Mouse (Mus musculus): Measurements from ENCODE around the gene Cetn2.

Gene Cetn2

DNA sequence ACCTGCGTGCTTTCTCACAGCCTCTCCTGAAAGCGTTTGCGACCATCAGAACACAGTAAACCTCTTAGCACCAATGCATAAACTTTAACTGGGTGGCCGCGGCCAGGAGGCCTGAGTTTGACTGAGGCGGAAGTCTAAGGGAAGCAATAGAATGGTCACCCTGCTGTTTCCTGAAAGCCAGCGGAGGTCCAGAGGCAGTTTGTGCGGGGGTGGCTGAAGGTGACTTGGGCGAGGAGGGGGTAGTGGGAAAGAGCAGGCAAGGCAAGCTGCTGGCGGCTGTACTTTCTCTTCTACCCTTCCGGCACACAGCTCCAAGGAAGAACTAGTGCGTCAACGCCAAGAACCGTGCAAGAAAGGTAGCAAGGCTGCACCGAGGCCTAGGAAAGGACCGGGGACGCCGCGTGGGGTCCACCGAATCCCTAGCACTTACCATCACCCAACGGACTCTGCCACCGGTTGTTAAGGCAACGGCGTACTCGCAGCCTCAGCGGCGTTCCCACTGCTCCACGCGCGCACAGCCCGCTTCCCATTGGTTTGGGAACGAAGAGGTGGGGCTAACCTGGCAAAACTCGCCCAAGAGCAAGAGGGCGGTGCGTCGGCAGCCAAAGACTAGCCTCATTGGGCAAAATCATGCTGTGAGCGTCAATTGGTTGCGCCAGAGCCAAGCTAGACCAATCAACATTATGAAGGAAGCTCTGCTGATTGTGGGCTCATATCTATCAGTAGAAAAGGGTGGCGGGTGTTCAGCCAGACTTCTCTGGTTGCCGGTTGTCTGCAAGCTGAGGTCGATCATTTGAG, at the start of gene Cetn2, which contains the start of gene Nsdhl:
Gene Cetn2 (minus strand): TSS at position 528 of the 798 bp plus-strand sequence.
Gene Nsdhl (plus strand): TSS at position 674 of the 798 bp plus-strand sequence.
- peak; percentile 51 to 80 for DNase-seq (ENCODE audit: low spot score in 2 of 2)

DNA sequence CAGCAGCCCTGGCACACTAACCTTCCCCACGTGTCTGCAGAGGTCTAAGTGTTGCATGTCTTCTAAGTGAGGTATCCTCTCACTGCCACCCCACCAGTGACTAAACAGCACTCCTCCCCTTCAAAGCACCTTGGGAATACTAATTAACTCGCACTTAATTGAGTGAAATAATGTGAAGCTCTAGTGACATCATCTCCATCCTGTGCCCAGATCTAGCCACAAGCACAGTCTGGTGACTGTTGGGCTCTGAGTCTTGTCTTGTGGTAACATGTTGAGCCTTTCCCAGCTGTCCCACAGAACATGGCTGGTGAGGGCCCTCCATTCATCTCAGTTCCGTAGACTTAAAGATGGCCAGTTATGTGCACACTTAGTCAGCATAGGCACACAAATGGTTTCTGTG, 44.5 kb upstream of the Cetn2 start:
- DNase-seq (ENCODE audit: low spot score in 2 of 2) = no peak

DNA sequence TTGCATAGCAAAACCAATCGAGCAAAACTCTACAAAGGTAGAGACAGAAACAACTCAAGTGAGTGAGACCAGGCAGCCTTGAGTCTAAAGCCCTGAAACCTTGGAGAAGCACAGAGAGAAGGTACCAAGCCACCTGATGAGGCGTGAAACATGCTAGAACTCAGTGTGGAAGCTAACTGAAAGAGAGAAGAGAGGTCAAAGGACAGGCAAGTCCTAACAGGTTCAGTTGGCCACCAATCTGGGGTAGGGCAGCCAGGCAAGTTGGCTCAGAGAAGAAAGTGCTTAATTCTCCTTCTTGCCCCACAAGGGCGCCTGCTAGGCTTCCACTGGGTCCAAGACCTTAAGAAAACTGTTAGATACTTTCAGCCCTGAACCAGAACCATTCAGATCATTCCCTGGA, 43.3 kb upstream of the Cetn2 start:
- DNase-seq (ENCODE audit: low spot score in 2 of 2) = no peak

DNA sequence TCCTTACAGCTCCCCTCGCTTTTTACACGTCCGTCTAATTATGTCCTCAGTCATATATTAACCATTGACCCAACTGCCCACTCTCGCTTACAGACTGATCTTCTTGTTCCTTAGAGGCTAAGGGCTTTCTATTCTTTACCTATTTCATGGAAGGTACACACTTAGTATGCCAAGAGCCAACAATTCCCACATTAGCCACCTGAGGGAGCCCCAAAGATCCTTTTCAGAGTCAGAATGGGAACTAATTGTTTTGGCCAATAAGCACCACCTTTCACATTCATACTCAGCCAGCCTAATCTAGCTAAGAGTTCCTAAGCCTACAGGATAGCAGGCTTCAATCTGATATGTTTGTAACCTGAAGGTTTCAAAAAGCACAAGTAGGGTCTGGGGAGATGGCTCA, 42.2 kb upstream of the Cetn2 start:
- no peak for DNase-seq (ENCODE audit: low spot score in 2 of 2)

DNA sequence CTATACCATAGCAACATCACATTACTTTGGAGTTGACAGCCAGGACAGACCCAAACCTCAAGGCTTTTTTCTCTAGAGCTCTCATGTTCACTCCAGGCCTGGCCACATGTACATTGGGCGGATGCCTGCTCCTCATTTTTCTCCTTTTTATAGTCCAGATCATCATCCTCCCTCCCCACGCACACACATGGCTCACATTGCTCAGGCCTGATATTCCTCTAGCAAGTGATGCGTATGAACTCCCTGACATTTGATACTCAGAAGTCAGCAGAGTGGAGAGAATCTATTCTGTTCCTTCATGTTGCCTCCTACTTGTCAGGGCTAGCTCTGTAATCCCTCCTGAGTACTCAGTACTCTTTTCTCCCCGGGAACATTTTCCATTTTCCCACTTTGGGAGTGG, 38.3 kb upstream of the Cetn2 start:
- DNase-seq (ENCODE audit: low spot score in 2 of 2) = no peak

DNA sequence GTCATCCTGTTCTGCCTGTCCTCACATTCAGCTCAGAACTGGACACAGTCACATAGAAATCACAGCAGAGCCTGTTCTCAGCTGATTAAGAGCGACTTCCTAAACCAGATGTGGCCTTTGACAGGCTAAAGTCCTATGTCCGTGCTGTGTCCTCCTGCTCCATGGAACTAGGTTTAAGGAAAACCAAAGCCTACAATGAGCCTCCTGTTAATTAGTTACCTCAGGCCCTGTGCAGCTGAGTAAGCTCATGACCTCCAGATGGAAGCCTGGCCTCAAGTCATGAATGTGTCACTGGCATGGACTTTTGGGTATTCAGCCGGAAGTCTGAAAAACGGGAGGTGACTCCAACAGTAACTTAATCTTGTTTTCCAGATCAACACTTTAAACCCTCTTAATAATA, 35.3 kb upstream of the Cetn2 start:
- no peak for DNase-seq (ENCODE audit: low spot score in 2 of 2)

DNA sequence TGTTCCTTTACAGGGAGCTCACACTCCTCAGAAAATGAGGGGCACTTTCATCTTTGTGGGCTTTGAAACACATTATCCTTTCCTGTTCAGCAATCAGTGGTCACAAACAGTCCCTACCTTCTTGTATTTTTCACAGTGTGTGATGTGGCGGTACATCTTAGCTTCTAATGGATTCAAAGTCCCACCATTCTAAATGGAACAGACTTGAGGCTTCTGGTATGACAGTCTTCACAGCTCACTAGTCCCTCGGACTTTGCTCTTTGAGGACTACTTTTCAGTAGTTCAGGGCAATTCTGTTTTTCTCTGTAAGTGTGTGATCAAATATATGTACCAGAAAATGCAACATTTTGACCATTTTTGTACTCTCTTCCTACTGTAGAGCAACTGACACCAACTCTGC, 3.2 kb upstream of the Cetn2 start:
- DNase-seq (ENCODE audit: low spot score in 2 of 2) = no peak

DNA sequence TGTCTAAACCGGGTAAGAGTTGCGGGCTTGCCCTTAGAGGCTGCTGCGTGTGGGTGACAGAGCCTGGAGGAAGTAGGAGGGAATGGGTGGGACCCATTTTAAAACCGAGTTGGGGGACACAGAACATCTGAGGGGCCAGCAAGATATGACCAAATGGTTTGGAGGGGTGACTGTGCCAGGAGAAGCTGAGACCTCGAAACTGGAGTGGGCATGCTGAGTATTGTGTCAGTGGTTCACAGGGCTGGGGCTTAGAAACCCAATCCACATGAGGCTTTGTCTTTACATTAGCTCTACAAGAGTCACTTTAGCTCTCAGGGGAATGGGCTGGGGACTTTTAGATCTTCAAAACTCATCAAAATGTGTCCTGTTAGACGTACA, 460 bp upstream of the Cetn2 start:
- no peak for DNase-seq (ENCODE audit: low spot score in 2 of 2)

DNA sequence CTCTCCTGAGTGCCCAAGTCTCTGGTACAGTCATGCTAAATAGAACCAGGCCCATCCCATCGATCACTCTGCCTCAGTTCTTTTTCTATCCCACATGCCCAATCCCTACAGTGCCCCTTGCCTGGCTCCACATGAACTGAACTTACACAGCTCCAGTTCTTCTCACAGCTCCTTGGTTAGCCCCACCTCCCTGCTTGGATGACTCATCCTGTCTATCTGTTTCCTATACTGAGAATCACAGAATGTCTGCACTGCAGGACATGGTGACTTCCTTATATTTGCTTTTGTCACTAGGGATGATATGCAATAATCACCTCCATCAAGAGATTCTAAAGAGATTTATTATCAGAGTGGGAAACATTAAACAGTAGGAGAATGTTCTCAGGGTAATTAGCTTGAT, 6.6 kb downstream of the Cetn2 start:
- DNase-seq (ENCODE audit: low spot score in 2 of 2) = no peak

DNA sequence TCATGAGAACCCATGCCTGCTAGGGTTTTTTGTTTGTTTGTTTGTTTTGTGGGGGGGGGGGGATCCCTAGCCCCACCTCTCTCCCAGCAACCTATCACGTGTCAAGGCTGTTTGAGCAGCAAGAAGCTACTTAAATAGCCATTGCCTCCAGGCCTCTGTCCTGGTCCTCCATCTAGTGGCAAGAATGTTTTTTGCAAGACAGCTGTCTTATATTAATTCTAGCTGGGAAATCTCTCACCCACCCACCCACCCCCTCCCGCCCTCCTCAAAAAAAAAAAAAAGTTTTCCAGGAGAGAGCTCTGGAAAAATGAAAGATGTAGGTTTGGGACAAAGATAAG, 9.8 kb downstream of the Cetn2 start:
- DNase-seq (ENCODE audit: low spot score in 2 of 2) = peak in 1 of 2 experiments; percentile 37

DNA sequence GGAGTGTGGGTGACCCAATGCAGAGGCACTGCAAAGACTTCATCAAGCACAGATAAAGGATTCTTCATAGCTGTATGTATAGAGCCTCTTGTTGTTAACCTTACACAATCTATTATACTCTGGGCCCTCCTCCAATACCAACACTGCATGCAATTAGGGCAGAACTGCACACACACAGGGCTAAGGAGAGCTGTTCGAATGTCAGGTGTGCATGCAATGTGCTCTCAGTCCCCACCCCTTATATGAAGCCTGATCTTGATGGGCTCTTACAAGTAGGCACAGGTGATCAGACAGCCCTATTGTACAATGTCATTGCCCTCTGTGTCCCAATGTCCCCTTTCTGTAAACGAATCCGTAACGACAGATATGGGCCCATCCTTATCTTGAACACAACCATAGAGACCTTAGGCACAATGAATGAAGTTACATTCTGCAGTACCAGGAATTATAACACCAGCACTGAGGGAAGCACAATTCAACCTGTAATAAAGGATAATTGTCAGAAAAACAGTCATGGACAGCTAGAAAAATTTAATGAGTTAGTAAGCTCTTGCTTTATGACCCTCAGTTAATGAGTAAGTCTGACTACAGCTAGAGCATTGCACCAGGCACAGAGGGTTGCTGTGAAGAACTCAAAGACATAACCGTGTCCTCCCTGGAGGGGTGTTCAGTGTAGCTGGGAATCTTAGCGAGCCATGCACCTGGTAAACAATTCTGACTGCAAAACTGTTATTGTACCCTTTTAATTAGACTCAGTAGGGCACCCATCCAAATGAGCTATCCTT, 10.4 kb downstream of the Cetn2 start:
- no peak for DNase-seq (ENCODE audit: low spot score in 2 of 2)

DNA sequence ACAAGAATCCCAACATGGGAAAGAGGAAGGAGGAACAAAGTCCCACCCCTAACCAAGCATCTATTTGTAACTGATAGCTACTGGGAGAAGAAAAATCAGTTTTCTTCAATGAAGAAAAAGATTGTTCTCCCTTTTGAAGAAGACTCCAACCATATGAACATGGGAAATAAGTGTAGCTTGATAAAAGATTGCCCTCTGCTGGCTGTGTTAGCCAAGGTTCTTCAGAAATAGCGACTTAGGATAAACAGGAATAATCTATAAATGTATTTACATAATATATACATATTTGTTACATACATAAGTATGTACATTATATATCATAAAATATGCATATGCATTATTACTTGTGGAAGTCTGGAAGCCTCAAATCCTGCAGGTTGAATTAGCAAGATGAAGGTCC, 15.7 kb downstream of the Cetn2 start:
- no peak for DNase-seq (ENCODE audit: low spot score in 2 of 2)

DNA sequence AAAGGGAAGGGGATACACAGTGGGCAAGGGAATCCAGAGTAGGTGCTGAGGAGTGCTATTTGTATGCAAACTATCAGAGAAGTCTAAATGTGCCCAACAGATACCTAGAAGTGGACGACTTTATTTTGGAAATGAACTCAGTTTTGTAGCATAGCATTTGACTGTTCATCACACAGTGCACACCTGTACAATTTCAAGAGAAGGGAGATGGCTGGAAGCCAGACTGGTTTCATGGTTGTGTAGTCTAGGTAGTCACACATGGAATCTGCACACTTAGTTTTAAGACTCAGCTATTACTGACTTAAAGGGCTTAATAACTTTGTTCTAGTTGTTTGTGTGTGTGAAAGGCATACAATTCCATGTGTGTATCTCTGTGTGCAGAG, 22.2 kb downstream of the Cetn2 start:
- no peak for DNase-seq (ENCODE audit: low spot score in 2 of 2)

DNA sequence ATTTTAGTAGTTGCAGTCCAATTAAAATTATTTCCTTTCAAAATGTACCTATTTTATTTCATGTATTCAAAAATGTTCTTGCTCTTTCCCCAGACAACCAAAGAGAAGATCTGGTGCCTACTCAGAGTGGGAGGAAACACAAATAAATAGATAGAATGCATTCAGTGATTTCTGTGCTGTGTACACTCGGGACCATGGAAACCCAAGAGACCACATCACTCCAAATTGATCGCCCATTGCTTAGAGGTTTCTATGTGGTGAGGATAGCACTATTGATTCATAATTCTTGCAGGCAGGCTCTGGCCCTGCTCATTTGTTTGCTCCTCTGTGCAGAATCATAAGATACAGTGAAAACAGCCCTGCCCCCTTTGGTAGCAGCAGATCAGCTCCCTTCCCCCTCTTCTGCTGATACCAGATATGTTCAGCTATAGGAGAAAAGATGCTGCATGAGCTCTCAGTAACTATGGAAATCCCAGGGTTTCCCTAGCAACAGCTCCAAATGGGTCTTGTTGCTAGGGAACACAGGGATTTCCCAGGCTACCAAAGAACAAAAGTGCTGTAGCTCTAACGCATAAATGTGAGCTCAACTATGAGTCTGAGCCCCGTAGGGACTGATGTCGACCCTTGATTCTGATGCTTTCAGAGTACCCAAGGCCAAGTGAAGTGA, 22.7 kb downstream of the Cetn2 start:
- DNase-seq (ENCODE audit: low spot score in 2 of 2) = no peak

All from cerebellum, postnatal 4 days (tissue).